Mouse (Mus musculus) bone marrow macrophage, adult 2 months (primary cell): ENCODE measurements around the gene D030056L22Rik. TPM values are rescaled to one million over a fixed set of nuclear protein-coding genes. Genes with fewer than 3 reads are reported as not detected.

ENCODE experiments used
- H3K27ac ChIP-seq: 2 replicates; pipeline ENCODE4 v1.5.1; 2012; ENCODE audit warnings: low read depth, low read length; ENCODE audit not compliant: insufficient read depth
- H3K4me1 ChIP-seq: 2 replicates; pipeline ENCODE4 v1.6.1; 2012; ENCODE audit warnings: low read length; ENCODE audit not compliant: control insufficient read depth, insufficient read depth
- H3K4me3 ChIP-seq: 2 replicates; pipeline ENCODE4 v1.5.1; 2012; ENCODE audit warnings: mild to moderate bottlenecking, low read length, moderate library complexity; ENCODE audit not compliant: insufficient read depth
- CTCF ChIP-seq: IDR thresholded peaks from 2 replicates; pipeline ENCODE4 v1.5.1; 2012; ENCODE audit warnings: low read depth, mild to moderate bottlenecking, low read length, moderate library complexity
- POLR2A ChIP-seq: IDR thresholded peaks from 2 replicates; pipeline ENCODE4 v1.6.1; 2012; ENCODE audit warnings: mild to moderate bottlenecking, low read depth, low read length, borderline replicate concordance
- polyA plus RNA-seq: library from polyadenylated mRNA; stranded (reverse); fragments of >200 nt; gene quantifications from 2 replicates; pipeline ENCODE4 v1.2.4, GENCODE M21; 2012; ENCODE audit not compliant: missing spikeins, insufficient read depth, insufficient read length

The D030056L22Rik gene
- polyA plus RNA-seq, 1 experiment: 11.5 TPM

- Histone ChIP-seq H3K4me1 (no peaks in the 10 kb centered on the region), H3K27ac (no peak overlapping the region), H3K4me3 (no peak overlapping the region)
- TF ChIP-seq POLR2A: no peak
Measured at GRCm38 (mm10) chr19:18695116-18695515, 17.9 kb upstream of the D030056L22Rik start.

GRCm38 (mm10) chr19:18695552-18695951, 17.4 kb upstream of the D030056L22Rik start:
- H3K4me1 ChIP-seq: no peaks in the 10 kb centered on the region
- H3K4me3 ChIP-seq: no peak overlapping the region
- H3K27ac ChIP-seq: no peak overlapping the region
- TF ChIP-seq CTCF (no peak), POLR2A (no peak)

GRCm38 (mm10) chr19:18708101-18708500, 4.9 kb upstream of the D030056L22Rik start:
- Histone ChIP-seq H3K4me3 (no peak overlapping the region), H3K27ac (no peak overlapping the region), H3K4me1 (peaks cover 4% of the 10 kb centered on the region)
- no peak for TF ChIP-seq CTCF
- TF ChIP-seq POLR2A: no peak

- H3K4me1 ChIP-seq: peaks cover 13% of the 10 kb centered on the region
- no peak overlapping the region for H3K27ac ChIP-seq
- TF ChIP-seq POLR2A (no peak), CTCF (no peak)
- H3K4me3 ChIP-seq: no peak overlapping the region
Measured at GRCm38 (mm10) chr19:18710903-18711302, 2.1 kb upstream of the D030056L22Rik start.

GRCm38 (mm10) chr19:18711589-18711988, 1.4 kb upstream of the D030056L22Rik start:
- Histone ChIP-seq H3K4me3 (no peak overlapping the region), H3K4me1 (peaks cover 13% of the 10 kb centered on the region), H3K27ac (no peak overlapping the region)

GRCm38 (mm10) chr19:18712153-18712865, 684 bp upstream of the D030056L22Rik start:
- TF ChIP-seq CTCF (no peak), POLR2A (no peak)
- Histone ChIP-seq H3K4me3 (peak overlapping the region; percentile 66), H3K27ac (peak overlapping the region; percentile 95), H3K4me1 (peaks cover 13% of the 10 kb centered on the region)

More at GRCm38 (mm10) chr19:18711589-18711988, 1.4 kb upstream of the D030056L22Rik start:
- TF ChIP-seq POLR2A (no peak), CTCF (no peak)

GRCm38 (mm10) chr19:18713357-18713756, 364 bp downstream of the D030056L22Rik start:
- Histone ChIP-seq H3K4me1 (peaks cover 13% of the 10 kb centered on the region), H3K4me3 (peak overlapping the region; percentile 66), H3K27ac (peak overlapping the region; percentile 19; the same call in 1 of the 2 replicates)

- TF ChIP-seq CTCF (no peak), POLR2A (no peak)
- Histone ChIP-seq H3K27ac (no peak overlapping the region), H3K4me1 (peaks cover 13% of the 10 kb centered on the region), H3K4me3 (no peak overlapping the region)
Measured at GRCm38 (mm10) chr19:18716374-18716773, 3.4 kb downstream of the D030056L22Rik start.

GRCm38 (mm10) chr19:18720337-18720736, 7.3 kb downstream of the D030056L22Rik start:
- peaks cover 2% of the 10 kb centered on the region; the same call in 1 of the 2 replicates for H3K4me1 ChIP-seq
- no peak overlapping the region for H3K4me3 ChIP-seq
- TF ChIP-seq CTCF (no peak), POLR2A (no peak)
- H3K27ac ChIP-seq: no peak overlapping the region

- H3K4me3 ChIP-seq: no peak overlapping the region
- no peaks in the 10 kb centered on the region for H3K4me1 ChIP-seq
- H3K27ac ChIP-seq: no peak overlapping the region
- TF ChIP-seq CTCF (no peak), POLR2A (no peak)
Measured at GRCm38 (mm10) chr19:18725186-18725585, 12.2 kb downstream of the D030056L22Rik start.
